Mouse (Mus musculus) kidney, adult 2 months (tissue): ENCODE results near the gene Tmem50b.

Experiments used
- CTCF ChIP-seq: fragments of 200-500 bp; conservative IDR thresholded peaks from 2 replicates; pipeline ENCODE4 v1.5.1; 2011; ENCODE audit warnings: low read depth, mild to moderate bottlenecking, control low read depth, low read length, moderate library complexity, mixed read lengths; ENCODE audit not compliant: insufficient read depth, insufficient read length
- POLR2A ChIP-seq: fragments of 200-500 bp; IDR thresholded peaks from one replicate; pipeline ENCODE4 v1.6.1; 2011; ENCODE audit warnings: low read depth, low read length, control low read depth

- TF ChIP-seq CTCF (no peak), POLR2A (no peak)
Observed at GRCm38 (mm10) chr16:91537065-91537464, 60.5 kb downstream of the Tmem50b start.
